Mouse (Mus musculus) hindbrain, embryonic 16.5 days (tissue): ENCODE results near the gene C030005K15Rik. TPM values are rescaled to one million over a fixed set of nuclear protein-coding genes. Genes with fewer than 3 reads are reported as not detected.

ENCODE experiments used
- ATAC-seq: fragments of 200-750 bp; cut with Nextera tagmentation; 2 replicates; pipeline ENCODE4 v1.8.0; 2017; ENCODE audit warnings: moderate TSS enrichment, moderate library complexity
- H3K27ac ChIP-seq: fragments of 300-500 bp; sonication (generic); 2 replicates; pipeline ENCODE4 v1.5.1; 2014; ENCODE audit warnings: low read depth, mild to moderate bottlenecking, control low read depth, low read length, moderate library complexity
- H3K27me3 ChIP-seq: fragments of 300-500 bp; sonication (generic); replicated peaks from 2 replicates; pipeline ENCODE4 v1.6.1; 2014; ENCODE audit warnings: low read length; ENCODE audit not compliant: control insufficient read depth, insufficient read depth
- H3K36me3 ChIP-seq: fragments of 300-500 bp; sonication (generic); 2 replicates; pipeline ENCODE4 v1.6.1; 2014; ENCODE audit warnings: mild to moderate bottlenecking, low read length, moderate library complexity, mixed read lengths; ENCODE audit not compliant: control insufficient read depth, insufficient read depth
- H3K4me1 ChIP-seq: fragments of 300-500 bp; sonication (generic); 2 replicates; pipeline ENCODE4 v1.6.1; 2014; ENCODE audit warnings: low read depth, low read length; ENCODE audit not compliant: control insufficient read depth, insufficient read depth
- H3K4me2 ChIP-seq: fragments of 300-500 bp; sonication (generic); 2 replicates; pipeline ENCODE4 v1.6.1; 2014; ENCODE audit warnings: mild to moderate bottlenecking, low read length, control low read depth, moderate library complexity
- H3K4me3 ChIP-seq: fragments of 300-500 bp; sonication (generic); 2 replicates; pipeline ENCODE4 v1.5.1; 2014; ENCODE audit warnings: mild to moderate bottlenecking, low read length, control low read depth, moderate library complexity
- H3K9ac ChIP-seq: fragments of 300-500 bp; sonication (generic); 2 replicates; pipeline ENCODE4 v1.6.1; 2014; ENCODE audit warnings: low read depth, mild to moderate bottlenecking, control low read depth, low read length, moderate library complexity
- H3K9me3 ChIP-seq: fragments of 300-500 bp; sonication (generic); 2 replicates; pipeline ENCODE4 v1.6.1; 2014; ENCODE audit warnings: mild to moderate bottlenecking, low read length, moderate library complexity; ENCODE audit not compliant: control insufficient read depth
- polyA plus RNA-seq: library from polyadenylated mRNA; unstranded; fragments of >200 nt; fragmentation: Nextera tagmentation; extraction: Ambion mirVana; gene quantifications from 2 replicates; pipeline ENCODE4 v1.2.1, GENCODE M21; 2015

Gene C030005K15Rik
- polyA plus RNA-seq, 1 experiment from 2014 or later: not detected

DNA sequence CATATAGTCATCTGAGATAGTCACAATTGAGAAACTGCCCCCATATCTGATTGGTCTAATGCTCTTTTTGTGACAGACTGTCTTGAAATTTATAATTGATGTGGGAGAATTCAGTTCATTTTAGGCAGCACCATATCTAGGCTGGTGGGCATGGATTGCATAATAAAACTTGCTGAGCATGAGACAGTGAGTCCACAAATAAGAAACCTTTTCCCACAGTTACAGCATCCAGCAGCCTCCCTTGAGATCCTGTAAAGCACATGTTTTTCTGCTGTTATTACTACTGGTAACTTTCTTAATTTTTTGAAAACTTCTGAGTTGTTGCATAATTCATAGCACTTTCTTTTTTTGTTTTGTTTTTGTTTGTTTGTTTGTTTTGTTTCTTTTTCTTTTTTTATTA, 43.6 kb downstream of the C030005K15Rik start:
- no peaks in the 10 kb centered on the region for H3K4me1 ChIP-seq
- H3K4me3 ChIP-seq: no peak overlapping the region
- no peaks in the 10 kb centered on the region for H3K36me3 ChIP-seq
- H3K27ac ChIP-seq: no peak overlapping the region
- H3K9ac ChIP-seq: no peak overlapping the region
- H3K4me2 ChIP-seq: no peak overlapping the region
- no peaks in the 10 kb centered on the region for H3K27me3 ChIP-seq
- no peaks in the 10 kb centered on the region for H3K9me3 ChIP-seq
- ATAC-seq: no peak

Other genes with a start within 250 kb of the C030005K15Rik start
- 73.6 and 88.8 TPM in 2 replicates for gene Dcn, start 247.1 kb downstream of the C030005K15Rik start, polyA plus RNA-seq
- 16.5 and 24.9 TPM in 2 replicates for gene Lum, start 161.6 kb downstream of the C030005K15Rik start, polyA plus RNA-seq
- gene Kera, start 119.9 kb downstream of the C030005K15Rik start, polyA plus RNA-seq: 2.6 TPM in 1 of 2 replicates, not detected in the other
- gene Epyc, start 82.7 kb downstream of the C030005K15Rik start, polyA plus RNA-seq: 0.21 and 1.2 TPM in 2 replicates
- gene Ccer1, start 33.7 kb downstream of the C030005K15Rik start, polyA plus RNA-seq: not detected in 2 replicates